Mouse (Mus musculus): Measurements from ENCODE around the gene Zfp771. TPM values are rescaled to one million over a fixed set of nuclear protein-coding genes. Genes with fewer than 3 reads are reported as not detected.

Gene Zfp771
- polyA plus RNA-seq (2015; fragmentation: Nextera tagmentation; extraction: Ambion mirVana) = 49.9 and 51.6 TPM in 2 replicates

DNA sequence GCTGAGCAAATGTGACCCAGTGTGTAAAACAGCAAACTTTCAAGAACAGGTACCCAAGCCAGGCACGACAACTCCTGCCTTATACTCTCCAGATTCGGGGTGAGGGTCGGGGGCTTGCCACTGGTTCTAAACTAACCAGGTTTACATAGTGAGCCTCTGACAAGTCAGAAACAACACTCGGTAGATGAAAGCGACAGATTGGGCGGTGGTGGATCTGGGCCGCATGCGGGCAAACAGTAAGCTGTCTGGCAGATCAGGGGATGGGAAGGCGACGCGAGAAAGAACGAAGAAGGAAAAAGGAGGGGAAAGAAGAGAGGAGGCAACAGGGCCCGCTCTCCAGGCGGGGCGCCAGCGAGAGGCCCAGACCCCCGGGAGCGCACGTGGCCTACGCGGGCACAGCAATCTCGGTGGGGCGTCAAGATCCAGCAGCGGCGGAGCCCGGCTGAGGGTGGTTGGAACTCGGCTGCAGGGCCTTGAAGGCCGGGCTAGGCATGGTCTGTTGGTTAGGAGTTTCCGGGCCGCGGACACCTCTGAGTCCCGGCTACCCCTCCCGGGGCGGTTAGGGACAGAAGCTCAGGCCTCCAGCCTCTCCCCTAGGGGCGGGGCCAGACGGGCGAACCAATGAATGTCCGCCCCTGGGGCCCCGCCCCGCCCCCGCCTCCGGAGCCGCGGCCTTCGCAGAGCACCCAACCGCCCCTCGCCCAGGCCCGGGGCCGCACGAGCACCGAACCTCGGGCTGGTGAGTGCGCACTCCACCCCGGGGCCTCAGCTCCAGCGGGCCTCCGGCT, at the start of gene Zfp771:
Gene Zfp771, plus strand, starts transcription at position 405 of the 788 bp plus-strand sequence.

DNA sequence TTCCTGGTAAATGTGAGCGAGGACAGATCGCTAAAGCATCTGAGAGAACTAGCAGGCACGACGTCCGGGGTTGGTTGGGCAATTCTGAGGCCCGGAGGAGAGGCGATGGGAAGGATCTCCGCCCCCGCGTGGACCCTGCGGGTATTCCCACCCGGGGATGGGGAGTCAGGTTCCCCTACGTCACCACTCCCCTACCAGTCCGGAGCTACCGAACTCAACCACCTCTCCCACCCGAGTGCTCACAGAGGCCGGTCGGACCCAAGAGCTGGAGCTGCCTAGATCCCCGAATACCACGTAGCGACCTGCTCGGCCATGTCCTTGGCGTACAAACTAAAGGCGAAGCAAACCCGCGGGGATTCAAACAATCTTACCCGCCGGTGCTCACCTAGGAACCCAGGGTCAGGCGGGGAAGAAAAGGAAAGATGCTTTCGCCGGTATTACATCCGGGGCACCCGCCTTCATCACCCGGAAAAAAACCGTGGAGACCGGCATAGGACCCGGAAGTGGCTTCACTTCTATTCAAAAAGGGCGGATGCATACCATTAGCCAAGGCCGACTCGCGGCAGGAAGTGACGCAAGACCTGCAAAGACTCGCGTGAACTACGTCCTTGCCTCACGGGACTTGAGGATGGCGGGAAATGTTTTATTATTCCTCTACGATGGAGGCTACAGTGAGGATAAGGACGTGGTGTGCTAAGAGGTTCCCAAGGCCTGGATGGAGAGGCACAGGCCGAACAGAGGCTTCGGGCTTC, 48.4 kb upstream of the Zfp771 start, which contains the start of gene Cd2bp2:
Gene Cd2bp2, minus strand, starts transcription at position 507 of the 752 bp plus-strand sequence.

GRCm38 (mm10) chr7:127208295-127208552, 35.9 kb upstream of the Zfp771 start, which contains the start of gene Tbc1d10b:
TSS of gene Tbc1d10b (minus strand) at chr7:127208468.

GRCm38 (mm10) chr7:127208553-127209438, 35.3 kb upstream of the Zfp771 start, which contains the start of gene Mylpf:
TSS of gene Mylpf (plus strand) at chr7:127208890.

DNA sequence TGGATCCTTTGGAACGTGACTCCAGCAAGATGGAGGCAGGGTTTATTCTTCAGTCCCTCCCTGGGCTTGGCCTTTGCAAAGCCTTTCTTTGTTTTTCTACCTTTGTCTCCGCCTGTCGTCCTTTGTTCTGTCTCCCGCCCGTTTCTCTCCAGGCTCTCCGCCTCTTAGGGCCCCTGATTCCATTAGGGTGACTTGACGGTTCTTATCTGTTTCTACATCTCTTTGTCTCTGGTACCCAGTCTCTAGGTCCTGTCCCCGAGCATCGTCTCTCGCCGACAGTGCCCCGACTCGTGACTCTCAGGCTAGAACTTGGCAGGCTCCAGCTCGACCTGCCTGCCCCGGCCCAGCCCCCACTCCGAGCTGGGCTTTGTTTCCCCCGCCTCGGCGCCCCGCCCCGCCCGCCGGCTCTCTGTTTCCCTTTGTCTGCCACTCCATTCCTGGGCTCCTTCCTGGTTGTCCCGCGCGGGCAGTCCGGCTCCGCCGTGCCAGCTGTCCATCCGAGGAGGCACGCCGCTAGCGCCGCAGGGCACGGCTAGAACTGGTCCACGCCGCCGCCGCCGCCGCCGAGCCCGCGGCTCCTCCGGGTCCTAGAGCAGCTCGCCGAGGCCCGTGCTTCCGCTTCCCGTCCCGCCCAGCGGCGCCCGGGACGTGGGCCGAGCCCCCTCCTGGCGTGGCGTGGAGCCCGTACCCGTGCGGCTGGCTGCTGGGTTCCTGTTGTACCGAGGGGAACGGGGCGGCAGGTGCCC, 11.3 kb upstream of the Zfp771 start, which contains the start of the genes Zfp553 and Sept1:
Gene Zfp553, plus strand, starts transcription at position 440 of the 746 bp plus-strand sequence.
Gene Sept1, minus strand, starts transcription at position 509 of the 746 bp plus-strand sequence.

GRCm38 (mm10) chr7:127260309-127261111, 16.4 kb downstream of the Zfp771 start, which contains the start of gene Dctpp1:
TSS of gene Dctpp1 (minus strand) at chr7:127260709.

GRCm38 (mm10) chr7:127273925-127274789, 30.1 kb downstream of the Zfp771 start, which contains the start of gene Sephs2:
TSS of gene Sephs2 (minus strand) at chr7:127274055.

GRCm38 (mm10) chr7:127296098-127296497, 52.0 kb downstream of the Zfp771 start, which contains the start of gene Itgal:
TSS of gene Itgal (plus strand) at chr7:127296260.

Other genes with a start within 250 kb of the Zfp771 start
- 34.3 and 38.8 TPM in 2 replicates for gene Mvp, start 229.7 kb upstream of the Zfp771 start, polyA plus RNA-seq (2015; fragmentation: Nextera tagmentation; extraction: Ambion mirVana)
- gene Pagr1b, start 227.8 kb upstream of the Zfp771 start, polyA plus RNA-seq (2015; fragmentation: Nextera tagmentation; extraction: Ambion mirVana) = 0.49 TPM in 1 of 2 replicates, not detected in the other
- 7.9 and 36.8 TPM in 2 replicates for gene Pagr1a, start 226.9 kb upstream of the Zfp771 start, polyA plus RNA-seq (2015; fragmentation: Nextera tagmentation; extraction: Ambion mirVana)
- gene Gm42742, start 223.2 kb upstream of the Zfp771 start, polyA plus RNA-seq (2015; fragmentation: Nextera tagmentation; extraction: Ambion mirVana) = 5.0 and 26.8 TPM in 2 replicates
- 2.7 and 3.0 TPM in 2 replicates for gene Prrt2, start 223.1 kb upstream of the Zfp771 start, polyA plus RNA-seq (2015; fragmentation: Nextera tagmentation; extraction: Ambion mirVana)
- gene Maz, start 217.2 kb upstream of the Zfp771 start, polyA plus RNA-seq (2015; fragmentation: Nextera tagmentation; extraction: Ambion mirVana) = 20.4 and 22.4 TPM in 2 replicates
- gene Kif22, start 201.8 kb upstream of the Zfp771 start, polyA plus RNA-seq (2015; fragmentation: Nextera tagmentation; extraction: Ambion mirVana) = 17.9 and 21.4 TPM in 2 replicates
- gene Zg16, start 156.9 kb upstream of the Zfp771 start, polyA plus RNA-seq (2015; fragmentation: Nextera tagmentation; extraction: Ambion mirVana) = not detected in 2 replicates
- gene AI467606, start 152.9 kb upstream of the Zfp771 start, polyA plus RNA-seq (2015; fragmentation: Nextera tagmentation; extraction: Ambion mirVana) = 2.3 and 6.4 TPM in 2 replicates
- gene Qprt, start 122.0 kb upstream of the Zfp771 start, polyA plus RNA-seq (2015; fragmentation: Nextera tagmentation; extraction: Ambion mirVana) = 0.76 and 0.98 TPM in 2 replicates
- gene Spn, start 106.5 kb upstream of the Zfp771 start, polyA plus RNA-seq (2015; fragmentation: Nextera tagmentation; extraction: Ambion mirVana) = 0.13 TPM in 2 replicates
- 27.0 and 31.8 TPM in 2 replicates for gene Cd2bp2, start 48.2 kb upstream of the Zfp771 start, polyA plus RNA-seq (2015; fragmentation: Nextera tagmentation; extraction: Ambion mirVana)
- 12.6 and 12.7 TPM in 2 replicates for gene Tbc1d10b, start 35.8 kb upstream of the Zfp771 start, polyA plus RNA-seq (2015; fragmentation: Nextera tagmentation; extraction: Ambion mirVana)
- gene Mylpf, start 35.4 kb upstream of the Zfp771 start, polyA plus RNA-seq (2015; fragmentation: Nextera tagmentation; extraction: Ambion mirVana) = 2.5 and 3.2 TPM in 2 replicates
- 12.0 and 13.4 TPM in 2 replicates for gene Zfp553, start 11.2 kb upstream of the Zfp771 start, polyA plus RNA-seq (2015; fragmentation: Nextera tagmentation; extraction: Ambion mirVana)
- 8.5 and 10.1 TPM in 2 replicates for gene Sept1, start 11.1 kb upstream of the Zfp771 start, polyA plus RNA-seq (2015; fragmentation: Nextera tagmentation; extraction: Ambion mirVana)
- gene Dctpp1, start 16.4 kb downstream of the Zfp771 start, polyA plus RNA-seq (2015; fragmentation: Nextera tagmentation; extraction: Ambion mirVana) = 53.2 and 54.2 TPM in 2 replicates
- gene Sephs2, start 29.8 kb downstream of the Zfp771 start, polyA plus RNA-seq (2015; fragmentation: Nextera tagmentation; extraction: Ambion mirVana) = 41.8 and 42.9 TPM in 2 replicates
- gene Itgal, start 52.0 kb downstream of the Zfp771 start, polyA plus RNA-seq (2015; fragmentation: Nextera tagmentation; extraction: Ambion mirVana) = 0.49 and 1.5 TPM in 2 replicates
- gene Zfp768, start 101.3 kb downstream of the Zfp771 start, polyA plus RNA-seq (2015; fragmentation: Nextera tagmentation; extraction: Ambion mirVana) = 8.6 and 9.7 TPM in 2 replicates
- 5.0 and 5.6 TPM in 2 replicates for gene Zfp747, start 131.8 kb downstream of the Zfp771 start, polyA plus RNA-seq (2015; fragmentation: Nextera tagmentation; extraction: Ambion mirVana)
- 3.3 and 3.5 TPM in 2 replicates for gene 9130019O22Rik, start 142.9 kb downstream of the Zfp771 start, polyA plus RNA-seq (2015; fragmentation: Nextera tagmentation; extraction: Ambion mirVana)
- 3.7 and 4.1 TPM in 2 replicates for gene E430018J23Rik, start 149.4 kb downstream of the Zfp771 start, polyA plus RNA-seq (2015; fragmentation: Nextera tagmentation; extraction: Ambion mirVana)
- 5.0 and 5.3 TPM in 2 replicates for gene Zfp764, start 162.5 kb downstream of the Zfp771 start, polyA plus RNA-seq (2015; fragmentation: Nextera tagmentation; extraction: Ambion mirVana)
- 15.9 and 16.3 TPM in 2 replicates for gene Zfp688, start 177.8 kb downstream of the Zfp771 start, polyA plus RNA-seq (2015; fragmentation: Nextera tagmentation; extraction: Ambion mirVana)
- 2.7 and 2.8 TPM in 2 replicates for gene Zfp689, start 204.9 kb downstream of the Zfp771 start, polyA plus RNA-seq (2015; fragmentation: Nextera tagmentation; extraction: Ambion mirVana)
- 40.2 and 41.9 TPM in 2 replicates for gene Prr14, start 215.3 kb downstream of the Zfp771 start, polyA plus RNA-seq (2015; fragmentation: Nextera tagmentation; extraction: Ambion mirVana)
- gene Fbrs, start 234.9 kb downstream of the Zfp771 start, polyA plus RNA-seq (2015; fragmentation: Nextera tagmentation; extraction: Ambion mirVana) = 6.4 and 8.7 TPM in 2 replicates